Mouse (Mus musculus) erythroid progenitor cell, adult 5-6 weeks (primary cell): Measurements from ENCODE around the gene Rassf3. TPM values are rescaled to one million over a fixed set of nuclear protein-coding genes. Genes with fewer than 3 reads are reported as not detected.

ENCODE experiments used
- ATAC-seq: replicated peaks from 2 replicates; pipeline ENCODE4 v1.8.0; 2016; ENCODE audit warnings: moderate number of reproducible peaks, mild to moderate bottlenecking, moderate TSS enrichment, inconsistent platforms; ENCODE audit not compliant: poor library complexity, low FRiP score, severe bottlenecking
- total RNA-seq, 2 experiments: library from RNA; stranded (forward) in 1 of 2; stranded (reverse) in 1 of 2; fragments of 150-400 nt in 1 of 2; fragments of 186-747, 209-891 nt in 1 of 2; gene quantifications; 2 replicates each; pipeline versions ENCODE4 v1.2.3 to v1.2.4; 2015 to 2017; ENCODE audit warnings: low replicate concordance in 2 of 2

Gene Rassf3
- total RNA-seq, 2 experiments from 2014 or later = 6.9 to 9.2 TPM

- ATAC-seq = no peak
These were observed 57.3 kb downstream of the Rassf3 start for GRCm38 (mm10) chr10:121418835-121419234.

GRCm38 (mm10) chr10:121414127-121414526 is 62.0 kb downstream of the Rassf3 start:
- no peak for ATAC-seq

GRCm38 (mm10) chr10:121412824-121413223 is 63.3 kb downstream of the Rassf3 start:
- ATAC-seq = no peak

- no peak for ATAC-seq
These were observed 64.3 kb downstream of the Rassf3 start for GRCm38 (mm10) chr10:121411721-121412455.

GRCm38 (mm10) chr10:121409717-121410116 is 66.4 kb downstream of the Rassf3 start:
- peak; percentile 62; the same call in 1 of the 2 replicates for ATAC-seq

GRCm38 (mm10) chr10:121403946-121404345 is 72.2 kb downstream of the Rassf3 start:
- no peak for ATAC-seq

GRCm38 (mm10) chr10:121403104-121403503 is 73.0 kb downstream of the Rassf3 start:
- ATAC-seq = 0 out of 2 replicates have a peak, but pooled peaks have one; percentile 25

GRCm38 (mm10) chr10:121401005-121401404 is 75.1 kb downstream of the Rassf3 start:
- no peak for ATAC-seq

GRCm38 (mm10) chr10:121398599-121398998 is 77.5 kb downstream of the Rassf3 start:
- no peak for ATAC-seq

GRCm38 (mm10) chr10:121395542-121396176 is 80.5 kb downstream of the Rassf3 start:
- no peak for ATAC-seq

- no peak for ATAC-seq
These were observed 81.3 kb downstream of the Rassf3 start for GRCm38 (mm10) chr10:121394789-121395325.

GRCm38 (mm10) chr10:121394270-121394669 is 81.9 kb downstream of the Rassf3 start:
- no peak for ATAC-seq

GRCm38 (mm10) chr10:121391901-121392300 is 84.2 kb downstream of the Rassf3 start:
- ATAC-seq = no peak

- no peak for ATAC-seq
These were observed 85.5 kb downstream of the Rassf3 start for GRCm38 (mm10) chr10:121390602-121391001.

- ATAC-seq = no peak
These were observed 89.8 kb downstream of the Rassf3 start for GRCm38 (mm10) chr10:121386347-121386746.

- no peak for ATAC-seq
These were observed 90.5 kb downstream of the Rassf3 start for GRCm38 (mm10) chr10:121385695-121386094.

- no peak for ATAC-seq
These were observed 91.4 kb downstream of the Rassf3 start for GRCm38 (mm10) chr10:121384710-121385109.

GRCm38 (mm10) chr10:121381280-121381679 is 94.9 kb downstream of the Rassf3 start:
- ATAC-seq = no peak

- ATAC-seq = no peak
These were observed 96.8 kb downstream of the Rassf3 start for GRCm38 (mm10) chr10:121379387-121379786.

- no peak for ATAC-seq
These were observed 99.4 kb downstream of the Rassf3 start for GRCm38 (mm10) chr10:121376530-121377271.
